Mouse (Mus musculus): Measurements from ENCODE around the gene Ncoa3.

Ncoa3 gene

DNA sequence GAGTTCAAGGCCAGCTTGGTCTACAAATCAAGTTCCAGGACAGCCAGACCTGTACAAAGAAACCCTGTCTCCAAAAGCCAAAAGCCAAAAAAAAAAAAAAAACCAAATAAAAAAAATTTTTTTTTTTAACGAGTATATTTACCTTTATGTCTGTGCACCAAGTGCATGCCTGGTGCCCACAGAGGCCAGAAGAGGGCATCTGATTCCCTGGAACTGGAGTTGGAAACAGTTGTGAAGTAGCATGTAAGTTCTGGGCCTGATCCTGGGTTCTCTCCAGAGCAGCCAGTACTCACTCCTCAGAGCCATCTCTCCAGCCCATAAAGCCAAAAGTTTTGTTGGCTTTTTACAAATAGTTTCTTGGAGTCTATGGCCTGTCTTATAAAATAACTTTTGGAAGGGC lies 10.6 kb downstream of the Ncoa3 start:
- peak; percentile 63 for DNase-seq

DNA sequence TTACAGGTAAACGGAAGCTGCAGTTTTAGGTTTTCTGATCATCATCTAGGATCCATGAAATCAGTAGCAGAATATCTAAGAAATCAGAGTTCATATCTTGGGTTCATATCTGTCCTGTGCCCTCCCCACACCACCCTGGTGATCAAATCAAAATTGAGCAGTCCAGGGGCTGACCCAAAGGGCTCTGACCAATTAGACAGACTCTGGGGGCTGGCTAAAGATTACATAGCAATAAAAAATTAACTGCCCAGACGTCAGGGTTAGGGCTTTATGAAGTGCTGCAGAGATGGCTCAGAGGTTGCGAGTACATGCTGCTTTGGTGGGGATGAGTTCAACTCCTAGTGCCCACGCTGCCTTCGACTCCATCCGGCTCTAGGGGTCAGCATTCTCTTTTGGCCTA lies 14.6 kb downstream of the Ncoa3 start:
- DNase-seq = no peak

DNA sequence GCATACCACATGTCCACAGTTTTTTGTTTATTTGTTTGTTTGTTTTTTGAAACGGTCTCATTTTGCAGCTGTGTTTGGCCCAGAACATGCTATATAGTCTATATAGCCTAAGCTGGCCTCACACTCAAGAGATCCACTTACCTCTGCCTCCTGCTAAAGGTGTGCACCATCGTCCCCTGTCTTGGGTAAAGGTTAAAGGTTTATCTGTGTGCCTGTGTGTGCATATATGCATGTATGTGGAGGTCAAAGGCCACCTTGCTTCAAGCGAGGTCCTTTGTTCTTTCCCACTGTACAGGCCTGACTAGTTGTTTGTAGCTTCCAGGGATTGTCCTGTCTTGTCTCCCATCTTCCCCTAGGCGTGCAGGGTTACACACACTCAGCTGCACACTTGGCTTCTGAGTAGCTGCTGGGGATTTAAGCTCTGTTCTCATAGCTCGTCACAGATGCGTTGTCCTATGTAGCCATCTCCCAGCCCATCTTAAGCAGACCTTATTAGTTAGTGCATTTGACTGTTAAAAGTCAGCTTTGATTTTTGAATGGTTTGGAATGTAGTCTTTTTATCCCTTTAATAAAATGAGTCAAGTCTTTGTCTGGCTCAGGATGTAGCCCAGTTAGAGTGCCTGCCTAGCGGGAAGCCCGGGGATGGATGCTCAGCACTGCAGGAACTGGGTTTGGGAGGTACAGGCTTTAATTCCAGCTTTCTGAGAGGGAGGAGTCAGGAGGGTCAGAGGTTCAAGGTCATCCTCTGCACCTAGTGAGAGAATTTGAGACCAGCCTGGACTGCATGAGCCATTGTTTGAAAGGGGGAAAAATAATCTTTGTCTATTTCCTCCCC lies 16.3 kb downstream of the Ncoa3 start:
- DNase-seq = no peak

DNA sequence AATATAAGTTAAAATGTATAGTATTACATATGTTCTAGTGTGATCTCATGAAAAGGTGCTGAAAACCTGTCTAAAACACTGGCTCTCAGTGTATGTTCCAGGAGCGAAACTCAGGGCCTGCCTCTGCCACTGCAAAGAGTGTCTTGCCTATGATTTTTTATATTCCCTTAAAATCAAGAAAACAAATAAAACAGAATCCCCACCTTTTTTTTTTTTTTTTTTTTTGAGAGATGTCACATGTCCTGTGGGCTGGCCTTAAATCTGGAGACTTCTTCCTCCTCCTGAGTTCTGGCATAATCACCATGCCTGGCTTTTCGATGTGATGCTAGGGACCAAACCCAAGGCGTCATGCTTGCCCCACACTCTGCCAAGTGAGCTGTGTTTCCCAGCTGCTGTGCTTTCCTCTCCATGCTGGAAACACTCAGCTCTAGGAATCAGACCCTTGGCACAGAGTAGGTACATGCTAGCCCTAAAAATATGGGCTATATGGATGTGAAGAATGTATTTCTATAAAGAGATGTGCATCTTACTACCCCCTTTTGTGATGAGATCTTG lies 17.0 kb downstream of the Ncoa3 start:
- peak; percentile 53 for DNase-seq

DNA sequence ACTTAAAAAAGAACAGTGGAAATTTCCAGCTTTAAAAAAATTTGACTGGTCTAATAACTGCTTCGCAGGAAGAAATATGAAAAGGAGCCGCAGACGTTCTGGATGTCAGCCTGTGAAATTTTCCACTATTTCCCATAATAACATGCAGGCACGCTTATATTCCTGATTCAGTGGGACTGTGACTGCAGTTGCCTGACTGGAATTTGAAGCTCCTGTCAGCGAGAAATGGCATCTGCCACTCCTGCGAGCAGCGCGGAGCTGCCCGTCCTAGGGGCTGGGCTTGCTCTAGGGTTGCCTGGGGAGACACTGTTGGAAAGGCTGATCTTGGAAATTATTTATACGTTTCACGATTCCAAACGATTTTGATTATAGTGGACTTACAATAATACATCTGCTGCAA lies 17.9 kb downstream of the Ncoa3 start:
- no peak for DNase-seq

DNA sequence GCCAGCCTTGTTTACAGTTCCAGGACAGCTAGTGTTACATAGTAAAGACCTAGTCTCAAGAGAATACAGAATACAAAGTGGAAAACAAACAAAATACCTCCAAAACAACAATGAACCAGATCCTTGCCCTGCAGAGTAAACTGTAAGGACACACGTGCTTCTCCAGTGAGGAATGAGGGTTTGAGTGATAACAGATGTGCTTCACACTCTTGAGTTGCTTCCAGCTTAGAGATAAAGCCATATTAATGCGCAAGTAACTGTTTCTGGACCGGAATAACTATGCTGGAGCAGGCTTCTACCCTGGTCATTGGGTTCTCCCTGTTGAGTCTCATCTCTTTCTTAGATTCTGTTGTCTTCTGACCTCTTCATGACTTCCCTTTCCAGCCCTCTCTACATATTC lies 19.0 kb downstream of the Ncoa3 start:
- DNase-seq = no peak

DNA sequence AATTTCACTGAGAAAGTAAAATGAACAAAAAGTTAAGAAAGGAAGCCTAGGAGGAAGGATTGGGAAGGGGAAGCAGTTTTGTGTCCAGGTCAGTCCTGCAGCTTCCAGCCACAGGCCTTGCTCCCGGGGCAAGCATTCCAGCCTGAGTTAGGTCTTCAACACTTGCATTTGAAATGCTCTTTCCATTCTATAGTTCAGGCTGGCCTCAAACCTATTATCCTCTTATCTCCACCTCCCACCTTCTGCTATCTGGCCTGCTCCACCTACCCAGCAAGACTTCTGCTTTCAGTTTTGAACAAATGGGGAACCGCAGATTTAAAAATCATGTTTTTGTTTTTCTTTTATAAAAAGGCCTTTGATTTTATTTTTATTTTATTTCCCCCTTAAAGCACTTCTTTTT lies 19.7 kb downstream of the Ncoa3 start:
- DNase-seq = no peak

DNA sequence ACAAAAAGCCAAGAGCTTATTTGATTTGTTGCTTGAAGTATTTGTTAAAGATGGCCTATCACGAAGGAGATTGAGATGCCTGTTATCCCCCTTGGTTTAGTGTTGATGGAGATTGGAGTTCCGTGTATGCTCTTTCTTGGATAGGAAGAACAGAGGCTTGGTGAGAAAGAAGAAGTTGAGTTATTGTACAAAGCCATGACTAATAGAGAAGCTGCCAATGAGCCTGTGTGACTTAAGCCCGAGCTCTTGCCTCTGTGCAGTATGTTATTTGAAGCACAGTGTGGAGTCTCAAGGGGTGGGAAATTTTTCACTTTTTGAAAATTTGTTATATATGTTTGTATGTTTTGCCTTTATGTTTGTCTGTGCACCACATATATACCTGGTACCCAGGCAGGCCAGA lies 26.3 kb downstream of the Ncoa3 start:
- DNase-seq = no peak

DNA sequence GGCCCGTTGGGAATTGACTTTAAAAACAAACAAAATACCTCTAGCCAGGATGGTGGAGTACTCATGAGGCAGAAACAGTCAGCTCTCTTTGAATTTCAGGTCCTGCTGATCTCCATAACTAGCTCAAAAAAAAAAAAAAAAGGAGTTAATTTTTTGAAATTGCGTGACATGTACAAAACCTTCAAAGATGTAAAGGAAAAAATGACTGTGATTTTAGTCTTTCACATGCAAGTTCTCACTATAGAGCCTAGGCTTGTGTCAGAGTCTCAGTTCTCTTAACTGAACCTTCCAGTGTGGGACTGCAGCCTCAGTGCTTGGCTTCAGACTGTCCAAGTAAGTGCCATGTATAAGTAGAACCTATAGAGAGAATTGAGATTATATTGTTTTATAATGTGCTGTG lies 27.6 kb downstream of the Ncoa3 start:
- no peak for DNase-seq

DNA sequence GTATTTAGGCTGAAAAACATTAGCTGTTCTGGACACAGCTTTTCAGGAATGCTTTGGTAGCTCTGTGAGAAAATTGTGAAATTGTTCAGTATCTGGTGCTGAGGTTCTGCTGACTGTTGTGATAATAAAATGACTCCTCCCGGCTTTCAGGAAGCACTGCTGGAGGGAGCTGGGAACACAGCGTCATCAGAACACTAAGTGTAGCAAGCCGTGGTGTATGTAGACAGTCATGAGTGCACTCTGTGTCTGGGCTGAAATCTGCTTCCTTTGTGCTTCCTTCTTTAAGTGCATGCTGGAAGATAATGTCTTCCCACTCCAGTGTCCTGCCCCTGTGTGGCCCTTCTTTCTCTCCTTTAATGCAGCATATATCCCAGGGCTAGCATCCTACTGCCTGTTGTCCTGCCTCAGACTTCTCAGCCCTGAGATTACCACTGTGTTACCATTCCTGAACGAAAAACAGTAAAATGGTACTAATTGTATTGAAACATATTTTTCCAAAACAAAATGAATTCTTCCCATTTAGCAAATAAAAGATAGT lies 28.7 kb downstream of the Ncoa3 start:
- peak; percentile 64 for DNase-seq

DNA sequence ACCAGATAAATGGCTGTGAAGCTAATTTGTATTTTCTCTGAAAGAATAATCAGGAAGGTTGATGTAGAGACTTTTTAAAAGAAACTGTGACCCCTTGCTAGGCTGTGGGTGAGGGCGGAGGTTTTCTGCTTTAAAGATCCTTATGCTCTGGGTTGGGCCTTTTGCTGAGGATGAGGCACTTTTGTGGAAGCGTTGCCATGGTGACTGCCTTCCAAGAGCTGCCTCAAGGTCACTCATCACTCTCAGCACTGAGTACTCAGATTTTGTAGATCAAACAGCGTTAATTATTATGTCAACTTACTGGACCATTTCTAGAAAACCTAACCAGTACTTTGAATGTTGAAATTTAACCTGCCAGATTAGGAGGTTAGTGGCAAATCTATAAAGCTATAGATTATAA lies 29.2 kb downstream of the Ncoa3 start:
- DNase-seq = no peak

DNA sequence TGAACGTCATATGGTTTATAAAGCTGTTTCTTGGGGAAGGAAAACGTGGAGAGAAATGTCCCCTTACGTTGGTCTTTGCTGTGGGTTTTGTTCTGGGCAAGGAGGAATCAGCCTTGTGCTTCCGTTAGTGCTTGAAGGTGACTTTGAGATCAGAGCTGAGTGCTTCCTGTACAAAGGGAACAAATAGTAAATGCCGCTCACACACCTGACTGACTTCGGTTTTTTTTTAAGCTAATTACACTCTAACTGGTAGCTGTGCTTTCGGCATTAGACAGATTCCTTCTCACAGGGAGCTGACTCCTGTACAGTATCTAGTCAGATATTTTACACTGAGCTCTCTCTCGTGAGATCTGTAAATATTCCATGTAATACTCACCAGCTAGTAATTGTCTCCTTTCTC lies 29.9 kb downstream of the Ncoa3 start:
- DNase-seq = no peak

DNA sequence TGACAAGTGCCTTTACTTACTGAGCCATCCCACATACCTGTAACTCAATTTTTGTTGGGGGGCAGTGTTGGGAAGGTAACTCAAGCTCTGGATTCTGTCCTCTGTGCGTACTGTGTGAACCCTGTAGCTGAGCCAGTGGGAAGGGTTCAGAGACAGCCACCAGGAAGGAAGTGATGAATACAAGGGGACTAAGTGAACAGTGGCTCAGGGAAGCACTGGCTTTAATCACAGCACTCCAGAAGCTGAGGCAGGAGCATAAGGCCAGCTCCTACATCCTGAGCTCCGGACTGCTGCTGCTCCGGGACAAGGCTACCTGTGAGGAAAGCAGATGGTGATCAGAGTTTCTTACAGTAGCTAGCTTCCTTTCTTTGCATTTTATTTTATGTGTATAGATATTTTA lies 31.6 kb downstream of the Ncoa3 start:
- DNase-seq = no peak

DNA sequence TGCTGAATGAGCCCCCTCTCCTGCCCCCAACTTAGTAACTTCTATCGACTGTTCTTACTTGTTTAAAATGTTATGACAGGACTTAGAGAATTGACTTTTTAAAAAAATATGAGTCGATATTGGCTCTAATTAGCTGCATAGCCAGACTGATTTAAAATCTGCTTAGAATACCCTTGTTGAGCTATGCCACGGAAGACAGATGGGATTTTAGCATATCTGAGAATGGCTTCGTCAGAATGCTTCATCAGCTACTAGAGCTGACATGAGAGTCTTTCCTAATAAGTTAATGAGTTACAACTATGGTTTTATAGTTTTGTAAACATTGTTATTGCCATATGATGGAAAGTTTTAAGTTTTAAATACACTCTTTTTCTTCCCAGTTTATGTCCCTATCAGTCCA lies 32.2 kb downstream of the Ncoa3 start:
- no peak for DNase-seq

DNA sequence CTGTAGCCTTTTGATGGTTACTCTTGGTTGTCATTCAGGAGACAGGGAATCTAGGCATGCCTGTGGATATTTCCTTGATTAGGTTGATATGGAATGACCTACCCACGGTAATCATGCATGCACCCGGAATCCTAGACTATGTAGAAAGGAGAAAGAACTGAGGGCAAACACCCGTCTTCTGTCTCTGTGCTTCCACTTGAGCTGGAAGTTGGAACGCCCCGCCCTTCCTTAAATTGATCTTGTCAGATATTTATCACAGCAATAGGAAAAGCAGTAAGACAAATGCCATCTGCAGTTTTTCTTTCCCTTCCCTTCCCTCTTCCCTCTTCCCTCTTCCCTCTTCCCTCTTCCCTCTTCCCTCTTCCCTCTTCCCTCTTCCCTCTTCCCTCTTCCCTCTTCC lies 33.5 kb downstream of the Ncoa3 start:
- peak; percentile 62 for DNase-seq

DNA sequence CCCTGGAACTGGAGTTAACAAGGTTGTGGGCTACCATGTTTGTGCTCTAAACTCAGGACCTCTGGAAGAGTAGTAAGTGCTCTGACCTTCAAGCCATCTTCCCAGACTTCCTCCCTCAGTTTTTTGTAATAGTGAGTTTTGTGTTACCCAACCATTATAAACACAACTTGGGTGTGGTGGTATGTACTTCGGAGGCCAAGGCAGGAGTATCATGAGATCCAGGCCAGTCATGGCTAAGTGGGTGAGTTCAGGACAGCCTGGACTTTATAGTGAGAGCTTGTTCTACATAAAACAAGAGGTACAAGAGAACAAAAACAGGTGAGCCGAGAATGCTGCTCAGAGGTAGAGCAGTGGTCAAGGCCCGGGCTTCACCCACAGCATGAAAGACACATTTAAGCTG lies 35.4 kb downstream of the Ncoa3 start:
- DNase-seq = peak; percentile 54

DNA sequence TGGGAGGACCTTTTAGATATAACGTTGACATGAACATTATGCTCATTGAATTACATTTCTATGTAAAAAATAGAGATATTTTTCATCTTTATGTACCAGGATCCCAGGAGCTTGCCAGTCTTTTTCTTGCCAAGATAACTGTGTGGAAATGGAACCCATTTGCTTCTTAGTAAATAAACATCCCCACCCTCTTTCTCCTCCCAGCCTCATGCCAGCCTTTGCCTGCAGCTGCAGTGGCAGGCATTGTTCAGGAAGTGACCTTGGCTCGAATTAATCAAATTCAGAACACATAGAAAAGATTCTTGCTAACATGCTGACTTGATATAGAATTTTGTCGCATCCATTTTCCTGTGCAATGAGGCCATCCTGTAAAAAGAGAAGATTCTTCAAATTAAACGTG lies 36.8 kb downstream of the Ncoa3 start:
- no peak for DNase-seq

DNA sequence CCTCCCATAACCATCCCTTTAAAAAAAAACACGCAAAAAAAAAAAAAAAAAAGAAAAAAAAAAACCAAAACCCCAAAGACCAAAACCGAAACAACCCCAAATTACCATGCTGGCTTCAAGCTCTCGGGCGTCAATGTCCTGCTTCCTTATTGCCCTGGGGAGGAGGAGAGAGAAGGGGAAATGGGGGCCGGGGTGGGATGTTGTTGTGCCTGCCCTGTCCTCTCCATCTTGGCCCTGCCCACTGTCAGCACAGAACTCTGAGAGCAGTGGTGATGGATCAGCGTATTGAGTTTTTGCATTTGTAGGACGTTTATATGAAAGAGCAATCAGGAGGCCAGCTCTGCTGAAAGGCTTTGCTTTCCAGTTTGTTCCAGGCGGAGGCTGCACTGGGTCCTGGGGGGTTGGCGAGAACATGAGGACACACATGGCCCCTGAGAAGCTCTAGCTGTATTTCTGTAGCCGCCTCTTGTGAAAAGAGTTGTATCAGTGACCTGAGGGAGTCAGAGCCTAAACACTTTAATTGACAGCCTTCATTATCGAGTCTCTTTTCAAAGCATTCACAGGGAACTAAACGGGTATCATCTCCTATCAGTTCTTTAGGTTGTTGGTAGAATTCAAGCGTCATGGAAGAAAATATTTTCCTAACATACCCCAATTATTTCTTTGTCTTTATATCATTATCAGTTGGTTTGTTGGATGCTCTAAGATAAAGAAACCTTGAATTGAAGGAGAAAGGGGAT lies 38.0 kb downstream of the Ncoa3 start:
- DNase-seq = peak; percentile 45

DNA sequence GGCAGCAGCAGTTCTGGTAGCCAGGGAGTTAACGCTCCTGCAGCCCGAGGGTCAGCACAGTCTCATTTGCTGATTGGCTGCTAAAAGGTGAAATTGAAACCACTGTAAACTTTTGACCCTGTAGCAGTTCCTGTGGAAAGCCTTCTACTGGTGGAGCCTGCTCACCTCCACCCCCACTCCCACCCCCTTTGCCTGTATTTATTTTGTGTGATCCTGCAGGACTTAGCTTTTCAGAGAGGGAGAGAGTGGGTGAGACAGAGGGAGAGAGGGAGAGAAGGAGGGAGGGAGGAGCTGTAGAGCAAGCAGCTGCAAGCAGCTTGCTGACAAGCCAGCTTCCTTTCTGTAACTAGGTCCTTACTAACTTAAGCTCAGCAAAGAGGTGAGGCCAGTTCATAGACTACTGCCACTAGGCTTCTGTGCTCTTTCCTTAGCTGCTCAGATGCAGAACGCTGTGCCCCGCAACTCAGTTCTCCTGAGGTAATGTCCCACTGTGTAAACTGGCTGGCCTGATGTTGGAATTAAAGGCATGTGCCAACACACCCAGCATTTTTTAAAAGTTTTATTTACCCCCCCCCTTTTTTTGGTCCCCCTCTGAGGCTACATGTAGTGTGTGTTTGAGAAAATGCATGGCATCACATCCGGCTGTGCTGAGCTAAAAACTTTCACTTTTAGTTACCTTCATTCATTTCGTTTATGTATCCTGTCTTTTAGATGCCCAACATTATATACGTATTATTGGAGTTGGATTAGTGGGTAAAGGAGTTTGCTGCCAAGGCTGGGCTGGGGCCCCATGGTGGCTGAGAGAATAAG lies 38.9 kb downstream of the Ncoa3 start:
- DNase-seq = peak; percentile 82

DNA sequence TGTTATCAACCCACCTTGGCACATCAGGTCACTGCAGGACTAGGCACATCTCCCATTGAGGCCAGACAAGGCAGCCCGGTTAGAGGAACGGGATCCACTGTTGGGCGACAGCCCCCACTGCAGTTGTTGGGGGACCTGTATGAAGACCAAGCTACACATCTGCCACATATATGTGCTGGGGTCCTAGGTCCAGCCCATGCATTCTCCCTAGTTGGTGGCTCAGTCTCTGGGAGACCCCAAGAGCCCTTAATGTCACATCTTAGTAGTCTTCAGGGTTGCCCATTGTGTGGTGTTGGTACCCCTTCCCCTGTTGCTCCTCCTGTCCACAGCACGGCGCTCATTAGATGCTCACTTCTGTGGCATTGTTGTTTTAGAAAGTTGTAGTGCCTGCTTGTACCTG lies 40.2 kb downstream of the Ncoa3 start:
- DNase-seq = no peak

DNA sequence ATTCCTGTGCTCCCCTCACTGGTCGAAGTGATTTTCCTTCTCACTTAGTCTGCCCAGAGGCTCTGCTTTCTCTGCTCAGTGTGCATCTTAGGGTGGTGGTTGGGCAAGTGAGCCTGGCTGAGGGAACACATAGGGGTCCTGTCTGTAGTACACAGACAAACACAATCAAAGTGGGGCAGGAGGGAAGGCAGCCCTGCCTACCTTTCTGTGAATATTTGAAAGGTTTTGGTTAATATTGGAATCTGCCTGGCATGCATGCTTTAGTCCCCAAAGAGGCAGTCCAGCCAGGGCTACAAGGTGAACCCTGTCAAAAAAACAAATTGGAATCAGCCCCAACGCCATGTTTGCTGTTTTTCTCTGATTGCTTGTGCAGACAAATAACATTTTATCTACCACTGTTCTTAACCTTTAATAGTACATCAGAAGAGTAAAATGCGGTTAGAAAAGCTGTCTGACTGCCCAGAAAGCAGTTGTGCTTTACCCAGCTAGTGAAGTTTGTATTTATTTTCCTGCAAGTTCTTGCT lies 42.6 kb downstream of the Ncoa3 start:
- no peak for DNase-seq

DNA sequence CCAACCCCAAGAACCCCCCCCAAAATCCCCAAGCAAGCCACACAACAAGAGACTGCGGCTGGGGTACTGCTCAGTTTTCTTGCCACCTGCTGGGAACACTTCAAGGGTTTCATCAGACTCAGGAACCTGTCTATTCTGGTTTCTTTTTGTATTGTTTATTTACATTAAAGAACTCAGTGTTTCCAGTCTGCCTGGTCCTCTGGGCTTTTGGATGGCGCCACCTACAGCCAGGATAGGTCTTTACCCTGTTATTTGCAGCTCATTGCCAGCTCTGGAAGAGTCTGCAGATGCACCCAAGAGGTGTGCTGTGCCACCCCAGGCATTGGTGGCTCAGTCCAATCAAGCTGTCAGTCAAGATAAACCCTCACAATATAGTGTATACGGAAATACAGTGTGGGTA lies 43.3 kb downstream of the Ncoa3 start:
- peak; percentile 90 for DNase-seq

DNA sequence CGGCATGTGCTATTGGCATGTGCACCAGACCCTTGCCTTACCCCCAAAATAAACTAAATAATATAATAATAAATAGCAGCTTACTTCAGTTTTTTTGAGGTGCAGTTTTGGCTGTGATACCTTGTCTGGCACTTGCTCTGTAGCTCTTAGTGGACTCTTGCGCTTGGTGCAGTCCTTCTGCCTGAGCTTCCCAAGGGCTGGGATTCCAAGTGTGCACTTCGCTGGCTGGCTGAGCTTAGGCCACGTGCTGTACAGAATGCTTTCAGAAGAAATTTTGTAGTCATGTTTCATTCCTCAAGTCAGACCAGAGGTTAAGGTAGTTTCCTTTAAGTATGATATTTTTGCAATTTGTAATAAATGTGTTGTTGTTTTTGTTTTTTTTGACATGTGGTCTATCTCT lies 47.2 kb downstream of the Ncoa3 start:
- no peak for DNase-seq
